Mouse (Mus musculus) kidney, adult 2 months (tissue): Measurements from ENCODE around the gene Otud5. TPM values are rescaled to one million over a fixed set of nuclear protein-coding genes. Genes with fewer than 3 reads are reported as not detected.
"Not testable (repeated sequence)": the region's sequence is repeated elsewhere in the genome, so short reads cannot be mapped to it uniquely, and the experiment has no call there.

Experiments
- DNase-seq: peaks from one replicate; pipeline ENCODE4 v3.0.0; 2021
- H3K27ac ChIP-seq: fragments of 200-500 bp; 2 replicates; pipeline ENCODE4 v1.5.1; 2012; ENCODE audit warnings: low read depth, low read length, control low read depth, inconsistent platforms; ENCODE audit not compliant: insufficient read depth
- H3K27me3 ChIP-seq: fragments of 200-500 bp; replicated peaks from 2 replicates; pipeline ENCODE4 v1.6.1; 2012; ENCODE audit warnings: mild to moderate bottlenecking, moderate library complexity, low read length, inconsistent platforms; ENCODE audit not compliant: control insufficient read depth, insufficient read depth
- H3K36me3 ChIP-seq: fragments of 200-500 bp; 2 replicates; pipeline ENCODE4 v1.6.1; 2012; ENCODE audit warnings: mild to moderate bottlenecking, moderate library complexity, low read length, inconsistent platforms; ENCODE audit not compliant: control insufficient read depth, insufficient read depth
- H3K4me1 ChIP-seq: fragments of 200-500 bp; 2 replicates; pipeline ENCODE4 v1.6.1; 2011; ENCODE audit warnings: low read length; ENCODE audit not compliant: control insufficient read depth, insufficient read depth
- H3K4me3 ChIP-seq: fragments of 200-500 bp; 2 replicates; pipeline ENCODE4 v1.5.1; 2011; ENCODE audit warnings: mild to moderate bottlenecking, low read depth, low read length, control low read depth; ENCODE audit not compliant: insufficient read depth
- CTCF ChIP-seq: fragments of 200-500 bp; conservative IDR thresholded peaks from 2 replicates; pipeline ENCODE4 v1.5.1; 2011; ENCODE audit warnings: low read depth, mild to moderate bottlenecking, control low read depth, low read length, moderate library complexity, mixed read lengths; ENCODE audit not compliant: insufficient read depth, insufficient read length
- POLR2A ChIP-seq: fragments of 200-500 bp; IDR thresholded peaks from one replicate; pipeline ENCODE4 v1.6.1; 2011; ENCODE audit warnings: low read depth, low read length, control low read depth
- whole genome bisulfite sequencing: fragments of 180-500 bp; shearing (Covaris S2); methylation state at CpG from one replicate; pipeline ENCODE4 v1.1.7; 2018; 5-methylcytosine and 5-hydroxymethylcytosine counted together
- polyA plus RNA-seq: library from polyadenylated mRNA; depleted of rRNA; stranded (reverse); fragments of >200 nt; gene quantifications from 2 replicates; pipeline ENCODE4 v1.2.3, GENCODE M21; 2012; rRNA removed

Gene Otud5
- polyA plus RNA-seq, 1 experiment = 30.4 TPM

GRCm38 (mm10) chrX:7910473-7910872 lies 69.3 kb downstream of the Otud5 start:
- H3K36me3 ChIP-seq = no peaks in the 10 kb centered on the region
- peak; percentile 14 for DNase-seq
- no peaks in the 10 kb centered on the region for H3K4me1 ChIP-seq
- H3K4me3 ChIP-seq = no peak overlapping the region
- no peak overlapping the region for H3K27ac ChIP-seq
- H3K27me3 ChIP-seq = no peaks in the 10 kb centered on the region
- TF ChIP-seq CTCF = peak; percentile 33
- no peak for TF ChIP-seq POLR2A
- 46% methylated on average over 6 of the region's 6 CpGs for WGBS

DNA sequence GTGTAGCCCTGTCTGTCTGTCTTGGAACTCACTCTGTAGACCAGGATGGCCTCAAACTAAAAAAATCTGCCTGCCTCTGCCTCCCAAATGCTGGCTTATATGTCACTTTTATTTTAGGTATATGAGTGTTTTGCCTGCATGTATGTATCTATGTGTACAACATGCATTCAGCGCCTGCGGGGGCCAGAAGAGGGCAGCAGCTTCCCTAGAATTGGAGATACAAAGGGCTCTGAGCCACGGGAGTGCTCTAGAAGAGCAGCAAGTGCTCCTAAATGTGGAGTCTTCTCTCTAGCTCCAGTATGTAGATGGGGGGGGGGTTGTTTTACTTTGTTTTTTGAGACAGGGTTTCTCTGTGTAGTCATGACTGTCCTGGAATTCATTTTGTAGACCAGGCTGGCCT lies 74.5 kb downstream of the Otud5 start:
- not testable (repeated sequence) for H3K4me3 ChIP-seq, H3K36me3 ChIP-seq, H3K27me3 ChIP-seq, H3K27ac ChIP-seq, H3K4me1 ChIP-seq
- TF ChIP-seq CTCF = peak; percentile 17; the same call in 1 of the 2 replicates
- 2% methylated on average over 3 of the region's 3 CpGs for WGBS
- DNase-seq = peak; percentile 32

- not testable (repeated sequence) for H3K4me3 ChIP-seq, DNase-seq, H3K27ac ChIP-seq, H3K27me3 ChIP-seq, H3K36me3 ChIP-seq, H3K4me1 ChIP-seq
- WGBS = 79% methylated on average over 6 of the region's 6 CpGs
- 0 out of 2 replicates have a peak, but pooled peaks have one; percentile 14 for TF ChIP-seq CTCF
Measured at GRCm38 (mm10) chrX:7917960-7918359, 76.8 kb downstream of the Otud5 start.

- no peak for DNase-seq
- Histone ChIP-seq H3K36me3 (no peaks in the 10 kb centered on the region), H3K4me3 (no peak within 1 kb of the TSS), H3K27me3 (no peaks in the 10 kb centered on the region; the same call in 1 of the 2 replicates), H3K4me1 (no peaks in the 10 kb centered on the region), H3K27ac (no peak within 1 kb of the TSS)
- TF ChIP-seq CTCF (no peak), POLR2A (no peak)
- WGBS = 19% methylated on average over 21 of the region's 40 CpGs
Measured at GRCm38 (mm10) chrX:7919601-7920383, 78.6 kb downstream of the Otud5 start, which contains the start of gene Pcsk1n. TSS of gene Pcsk1n (plus strand) at chrX:7919822.

DNA sequence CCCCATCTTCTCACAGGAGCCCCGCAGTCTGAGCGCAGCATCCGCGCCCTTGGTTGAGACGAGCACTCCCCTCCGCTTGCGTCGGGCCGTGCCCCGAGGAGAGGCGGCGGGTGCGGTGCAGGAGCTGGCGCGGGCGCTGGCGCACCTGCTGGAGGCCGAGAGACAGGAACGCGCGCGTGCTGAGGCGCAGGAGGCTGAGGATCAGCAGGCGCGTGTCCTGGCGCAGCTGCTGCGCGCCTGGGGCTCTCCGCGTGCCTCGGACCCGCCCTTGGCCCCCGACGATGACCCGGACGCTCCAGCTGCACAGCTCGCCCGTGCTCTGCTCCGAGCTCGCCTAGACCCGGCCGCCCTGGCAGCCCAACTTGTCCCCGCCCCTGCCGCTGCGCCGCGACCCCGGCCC lies 80.9 kb downstream of the Otud5 start:
- WGBS = under 1% methylated on average over 44 of the region's 48 CpGs
- 0 out of 2 replicates have a peak overlapping the region, but pooled peaks have one; percentile 8 for H3K4me3 ChIP-seq
- no peak for DNase-seq
- no peak overlapping the region for H3K27ac ChIP-seq
- H3K36me3 ChIP-seq = no peaks in the 10 kb centered on the region
- TF ChIP-seq POLR2A = no peak
- no peak for TF ChIP-seq CTCF
- no peaks in the 10 kb centered on the region; the same call in 1 of the 2 replicates for H3K27me3 ChIP-seq
- H3K4me1 ChIP-seq = no peaks in the 10 kb centered on the region

Other genes starting within 250 kb of the Otud5 start
- gene Ccdc22, start 235.8 kb upstream of the Otud5 start, polyA plus RNA-seq = 25.3 and 26.6 TPM in 2 replicates
- gene Cacna1f, start 234.3 kb upstream of the Otud5 start, polyA plus RNA-seq = 0.03 TPM in 1 of 2 replicates, not detected in the other
- gene Syp, start 202.9 kb upstream of the Otud5 start, polyA plus RNA-seq = 8.0 and 9.2 TPM in 2 replicates
- gene Prickle3, start 184.1 kb upstream of the Otud5 start, polyA plus RNA-seq = 8.9 and 9.2 TPM in 2 replicates
- gene Plp2, start 170.0 kb upstream of the Otud5 start, polyA plus RNA-seq = 72.2 and 74.1 TPM in 2 replicates
- gene Magix, start 160.1 kb upstream of the Otud5 start, polyA plus RNA-seq = 17.4 and 22.1 TPM in 2 replicates
- 8.2 and 10.9 TPM in 2 replicates for gene Gpkow, start 144.2 kb upstream of the Otud5 start, polyA plus RNA-seq
- 73.1 and 76.9 TPM in 2 replicates for gene Wdr45, start 127.0 kb upstream of the Otud5 start, polyA plus RNA-seq
- gene Gm45208, start 119.1 kb upstream of the Otud5 start, polyA plus RNA-seq = 0.23 and 0.28 TPM in 2 replicates
- 33.8 and 40.9 TPM in 2 replicates for gene Praf2, start 112.9 kb upstream of the Otud5 start, polyA plus RNA-seq
- gene Ccdc120, start 90.5 kb upstream of the Otud5 start, polyA plus RNA-seq = 8.3 and 14.1 TPM in 2 replicates
- gene Tfe3, start 78.8 kb upstream of the Otud5 start, polyA plus RNA-seq = 18.8 and 20.1 TPM in 2 replicates
- gene Gripap1, start 51.6 kb upstream of the Otud5 start, polyA plus RNA-seq = 25.5 and 30.3 TPM in 2 replicates
- 0.48 and 0.53 TPM in 2 replicates for gene Kcnd1, start 19.1 kb upstream of the Otud5 start, polyA plus RNA-seq
- 11.4 and 11.5 TPM in 2 replicates for gene Pim2, start 36.9 kb downstream of the Otud5 start, polyA plus RNA-seq
- 50.0 and 50.1 TPM in 2 replicates for gene Slc35a2, start 42.7 kb downstream of the Otud5 start, polyA plus RNA-seq
- gene Pqbp1, start 57.9 kb downstream of the Otud5 start, polyA plus RNA-seq = 45.7 and 58.0 TPM in 2 replicates
- gene Timm17b, start 58.0 kb downstream of the Otud5 start, polyA plus RNA-seq = 47.0 and 60.9 TPM in 2 replicates
- not detected in 2 replicates for gene Gm10491, start 66.5 kb downstream of the Otud5 start, polyA plus RNA-seq
- gene Gm10490, start 68.2 kb downstream of the Otud5 start, polyA plus RNA-seq = not detected in 2 replicates
- gene Pcsk1n, start 78.5 kb downstream of the Otud5 start, polyA plus RNA-seq = 0.62 and 0.91 TPM in 2 replicates
- not detected in 2 replicates for gene Eras, start 87.2 kb downstream of the Otud5 start, polyA plus RNA-seq
- 65.1 and 86.2 TPM in 2 replicates for gene Hdac6, start 106.5 kb downstream of the Otud5 start, polyA plus RNA-seq
- gene Gata1, start 136.7 kb downstream of the Otud5 start, polyA plus RNA-seq = 0.09 and 0.15 TPM in 2 replicates
- 28.9 and 42.2 TPM in 2 replicates for gene Glod5, start 177.1 kb downstream of the Otud5 start, polyA plus RNA-seq
- gene Suv39h1, start 233.4 kb downstream of the Otud5 start, polyA plus RNA-seq = 7.6 and 8.4 TPM in 2 replicates
- gene Was, start 249.1 kb downstream of the Otud5 start, polyA plus RNA-seq = 1.4 and 3.4 TPM in 2 replicates